Mouse (Mus musculus): ENCODE measurements around the gene Ces1d. TPM values are rescaled to one million over a fixed set of nuclear protein-coding genes. Genes with fewer than 3 reads are reported as not detected.

Gene Ces1d
- polyA plus RNA-seq, 2 experiments from 2014 or later, result not detected

GRCm38 (mm10) chr8:93132196-93132595 lies 65.4 kb downstream of the Ces1d start:
- no peak for ATAC-seq

GRCm38 (mm10) chr8:93131233-93131980 lies 66.2 kb downstream of the Ces1d start, which contains the start of gene Ces1c:
TSS of gene Ces1c (minus strand) at chr8:93131283.
- ATAC-seq, result no peak

- ATAC-seq, result no peak
Observed at GRCm38 (mm10) chr8:93126476-93126875, 71.2 kb downstream of the Ces1d start.

- no peak for ATAC-seq
Observed at GRCm38 (mm10) chr8:93122005-93122404, 75.6 kb downstream of the Ces1d start.

Other genes starting within 250 kb of the Ces1d start
- not detected for gene Slc6a2, start 237.8 kb downstream of the Ces1d start, polyA plus RNA-seq (2017; shearing (Covaris generic))
- not detected for gene Ces1a, start 149.6 kb downstream of the Ces1d start, polyA plus RNA-seq (2017; shearing (Covaris generic))
- not detected for gene Ces1b, start 117.8 kb downstream of the Ces1d start, polyA plus RNA-seq (2017; shearing (Covaris generic))
- gene Ces1c, start 66.6 kb downstream of the Ces1d start, polyA plus RNA-seq (2017; shearing (Covaris generic)), result not detected
- gene Ces1e, start 31.8 kb upstream of the Ces1d start, polyA plus RNA-seq (2017; shearing (Covaris generic)), result not detected
- not detected for gene Ces1f, start 81.9 kb upstream of the Ces1d start, polyA plus RNA-seq (2017; shearing (Covaris generic))
- not detected for gene Ces1g, start 139.5 kb upstream of the Ces1d start, polyA plus RNA-seq (2017; shearing (Covaris generic))
- gene Ces1h, start 181.9 kb upstream of the Ces1d start, polyA plus RNA-seq (2017; shearing (Covaris generic)), result not detected

All from CD4-positive, CD25-positive, alpha-beta regulatory T cell, adult 4 months (primary cell).